Mouse (Mus musculus) liver, postnatal 0 days (tissue): ENCODE measurements at regions not wholly inside any gene's neighbourhood (a gene's known extent, or its start where the extent isn't known, plus 50 kb on each side); places are given as distances from the start of the nearest gene placed in this dataset.

Experiments
- CTCF ChIP-seq: sonication (generic); IDR thresholded peaks from 2 replicates; pipeline ENCODE4 v1.5.1; 2016; ENCODE audit warnings: antibody characterized with exemption, low read depth
- EP300 ChIP-seq: IDR thresholded peaks from 2 replicates; pipeline ENCODE4 v1.6.1; 2016; ENCODE audit warnings: antibody characterized with exemption, low read depth, mild to moderate bottlenecking

- TF ChIP-seq EP300 (no peak), CTCF (no peak)
Measured at GRCm38 (mm10) chr13:107879535-107879934, 164.7 kb upstream of the Smim15 start.
